Mouse (Mus musculus) gastrocnemius, postnatal 36 days (tissue): Measurements from ENCODE around the gene Tprkb. TPM values are rescaled to one million over a fixed set of nuclear protein-coding genes. Genes with fewer than 3 reads are reported as not detected.
"Not testable (repeated sequence)": the region's sequence is repeated elsewhere in the genome, so short reads cannot be mapped to it uniquely, and the experiment has no call there.

Source experiments
- DNase-seq, 2 experiments: peaks; one replicate each; pipeline ENCODE4 v3.0.0; 2022
- intact Hi-C: fragments of 180-260 bp; cut with DNase I; formaldehyde crosslinking; loops from one replicate; pipeline ENCODE4 v1.15.1; 2025
- total RNA-seq, 2 experiments: library from RNA; stranded (reverse); gene quantifications; 2 replicates each; pipeline ENCODE4 v1.2.3; 2021

The Tprkb gene
- total RNA-seq, 2 experiments from 2014 or later = 15.0 to 17.7 TPM

DNA sequence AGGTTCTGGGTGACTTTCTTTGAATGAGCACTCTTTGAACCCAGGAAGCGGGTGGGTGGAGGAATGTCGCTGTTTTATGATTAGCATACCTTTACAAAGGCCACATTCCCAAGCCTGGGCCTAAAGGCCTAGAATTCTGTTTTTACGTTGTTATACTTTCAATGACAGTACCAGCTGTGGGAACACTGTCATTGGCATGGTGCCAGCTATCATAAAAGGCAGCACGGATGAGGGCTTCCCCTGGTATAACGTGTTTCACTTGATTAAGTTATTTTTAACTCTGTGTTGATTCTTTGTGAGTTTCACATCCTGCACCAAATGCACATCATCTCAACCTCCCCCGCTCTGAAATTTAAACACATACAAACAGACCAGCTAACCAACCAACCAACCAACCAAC is 54.4 kb downstream of the Tprkb start:
- intact Hi-C loops, DNase-seq: not testable (repeated sequence)

GRCm38 (mm10) chr6:85966686-85967085 is 55.0 kb downstream of the Tprkb start:
- no peak for DNase-seq
- intact Hi-C loops = no loop called here

DNA sequence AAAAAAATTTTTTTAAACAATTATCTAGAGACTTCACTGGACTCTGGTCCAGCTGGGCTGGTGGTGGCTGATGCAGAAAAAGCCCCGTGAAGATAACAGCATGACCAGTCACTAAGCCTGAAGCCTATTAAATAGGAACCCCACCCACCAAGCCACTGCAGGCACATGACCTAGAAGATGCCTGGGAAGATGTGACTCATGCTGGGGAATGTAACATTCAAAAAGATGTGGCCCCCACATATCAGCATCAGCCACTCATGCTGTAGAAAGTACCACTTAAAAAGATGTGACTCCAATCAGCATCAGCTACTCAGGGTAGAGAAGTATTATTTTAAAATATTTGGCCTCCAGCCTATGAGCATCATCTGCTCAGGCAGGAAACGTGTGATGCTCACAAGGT is 58.2 kb downstream of the Tprkb start:
- DNase-seq = no peak
- intact Hi-C loops = no loop called here

DNA sequence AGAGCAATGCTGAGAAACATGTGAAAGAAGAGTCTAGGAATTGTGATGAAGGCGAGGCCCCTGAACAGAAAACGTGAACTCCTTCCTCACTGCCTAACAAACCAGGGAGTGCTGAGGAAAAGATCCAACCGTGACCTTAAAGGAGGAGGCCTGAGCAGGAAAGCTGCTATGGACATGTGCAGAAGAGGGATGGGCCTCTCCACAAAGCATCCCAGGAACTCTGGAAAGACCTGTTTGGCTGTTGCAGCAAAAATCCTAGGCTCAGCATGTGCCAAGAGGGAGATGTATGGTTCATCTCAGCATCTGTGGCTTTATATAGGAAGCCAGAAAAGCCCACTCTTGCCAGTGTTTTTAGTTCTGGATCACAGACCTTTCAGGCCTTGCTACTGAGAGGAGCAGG is 61.0 kb downstream of the Tprkb start:
- DNase-seq = no peak
- intact Hi-C loops = no loop called here

- intact Hi-C loops = no loop called here
- no peak for DNase-seq
These were observed 61.7 kb downstream of the Tprkb start for GRCm38 (mm10) chr6:85973336-85973735.

- intact Hi-C loops = no loop called here
- no peak for DNase-seq
These were observed 63.4 kb downstream of the Tprkb start for GRCm38 (mm10) chr6:85974941-85975617.

DNA sequence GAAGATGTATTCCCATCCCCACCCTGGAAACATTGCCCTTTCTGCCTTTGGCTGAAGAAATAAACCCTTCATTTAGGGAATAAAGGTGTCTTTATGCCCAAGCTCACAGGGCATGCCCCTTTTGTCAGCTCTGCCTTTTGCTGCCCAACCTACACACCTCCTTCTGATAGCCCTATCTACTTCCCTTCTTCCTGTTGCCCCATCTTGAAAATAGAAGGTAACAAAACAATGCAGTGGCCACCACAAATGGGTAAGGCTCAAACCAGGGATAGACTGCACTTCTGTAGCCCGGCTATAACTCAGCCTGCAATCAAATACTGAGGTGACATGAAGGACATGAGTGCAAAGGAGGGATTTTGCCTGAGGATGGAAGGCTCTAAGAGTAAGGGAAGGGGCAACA is 64.1 kb downstream of the Tprkb start:
- intact Hi-C loops = no loop called here
- no peak for DNase-seq

GRCm38 (mm10) chr6:85976242-85976641 is 64.6 kb downstream of the Tprkb start:
- intact Hi-C loops = no loop called here
- no peak for DNase-seq

DNA sequence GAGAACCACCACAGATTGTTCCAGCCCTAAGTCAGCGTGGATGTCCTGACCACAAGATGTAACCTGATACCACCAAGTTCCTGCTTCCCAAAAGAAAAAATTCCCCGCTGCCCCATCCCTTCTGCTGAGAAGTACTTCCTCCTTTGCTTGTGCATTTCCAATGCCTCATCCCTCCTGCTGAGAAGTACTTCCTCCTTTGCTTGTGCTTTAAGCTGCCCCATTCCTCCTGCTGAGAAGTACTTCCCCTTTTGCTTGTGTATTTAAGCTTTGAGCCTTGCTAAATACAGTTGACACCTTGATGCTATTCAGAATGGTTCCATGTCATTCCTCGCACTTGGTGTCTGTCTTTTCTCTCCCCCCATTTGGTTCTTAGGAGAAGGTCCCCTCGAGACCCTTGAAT is 67.1 kb downstream of the Tprkb start:
- intact Hi-C loops, DNase-seq: not testable (repeated sequence)

Other genes with a start within 250 kb of the Tprkb start
- not detected for gene Nat8f7, start 198.7 kb upstream of the Tprkb start, total RNA-seq
- under 1 TPM; 0.15 to 0.33 TPM for gene Nat8f3, start 146.1 kb upstream of the Tprkb start, total RNA-seq
- not detected for gene Nat8f6, start 90.9 kb upstream of the Tprkb start, total RNA-seq
- not detected for gene Nat8f5, start 90.9 kb upstream of the Tprkb start, total RNA-seq
- not detected for gene Nat8, start 79.8 kb upstream of the Tprkb start, total RNA-seq
- not detected for gene Nat8f2, start 42.7 kb upstream of the Tprkb start, total RNA-seq
- under 1 TPM; 0.20 to 0.32 TPM for gene Nat8f4, start 7.0 kb upstream of the Tprkb start, total RNA-seq
- 1 to 10 TPM; 1.2 to 2.1 TPM for gene Nat8f1, start 3.8 kb downstream of the Tprkb start, total RNA-seq
- 10 to 100 TPM; 30.7 to 32.8 TPM for gene Dusp11, start 49.8 kb downstream of the Tprkb start, total RNA-seq
- not detected for gene Figla, start 104.3 kb downstream of the Tprkb start, total RNA-seq
- gene Add2, start 116.8 kb downstream of the Tprkb start, total RNA-seq = under 1 TPM in 1 of 2 experiments, not detected in 1; 0.05 TPM